Mouse (Mus musculus): Measurements from ENCODE around the gene Sept12.

Gene Sept12

DNA sequence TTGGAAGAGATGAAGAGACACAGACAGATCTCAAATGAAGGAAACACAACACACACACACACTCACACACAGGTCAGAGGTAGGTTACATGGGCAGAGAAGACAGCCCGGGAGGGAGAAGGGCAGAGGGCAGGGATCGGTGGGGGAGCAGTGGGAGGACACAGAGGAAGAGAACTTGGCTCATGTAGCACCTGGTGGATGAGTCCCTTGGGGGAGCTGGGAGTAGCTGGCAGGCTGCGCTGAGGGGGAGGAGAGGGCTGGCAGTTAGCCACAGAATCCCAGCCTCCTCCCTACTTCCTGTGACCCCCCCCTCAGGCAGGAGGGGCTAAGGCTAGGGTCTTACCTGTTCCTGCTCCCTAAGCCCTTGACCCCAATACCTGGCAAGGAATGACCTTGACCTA is at the start of gene Sept12:
Gene Sept12, minus strand, starts transcription at position 300 of the 400 bp plus-strand sequence.
- no peak for DNase-seq (ENCODE audit: low spot score)

- DNase-seq (ENCODE audit: low spot score): no peak
These were observed 47.7 kb upstream of the Sept12 start for GRCm38 (mm10) chr16:5045322-5045721.

- DNase-seq (ENCODE audit: low spot score): no peak
These were observed 39.1 kb upstream of the Sept12 start for GRCm38 (mm10) chr16:5036649-5037234.

GRCm38 (mm10) chr16:5035591-5035990 is 37.9 kb upstream of the Sept12 start:
- no peak for DNase-seq (ENCODE audit: low spot score)

DNA sequence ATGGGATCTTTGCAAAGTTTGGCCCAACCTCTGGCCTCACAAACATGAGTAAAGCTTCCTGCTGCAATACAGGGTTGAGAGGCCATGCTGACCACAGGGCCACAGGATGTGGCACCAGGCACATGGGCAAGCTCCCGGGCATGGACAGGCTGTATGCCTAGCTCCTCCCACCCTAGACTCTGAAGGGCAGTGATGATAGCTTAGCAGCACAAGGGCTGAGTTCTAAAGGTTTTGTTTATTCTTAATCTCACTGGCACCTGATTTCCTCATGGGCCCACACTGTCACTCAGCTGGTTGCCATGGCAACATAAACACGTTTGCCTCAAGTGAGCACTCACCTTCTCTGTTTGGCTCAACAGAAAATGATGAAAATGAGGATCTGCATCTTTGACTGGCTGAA is 32.2 kb upstream of the Sept12 start:
- DNase-seq (ENCODE audit: low spot score): no peak

DNA sequence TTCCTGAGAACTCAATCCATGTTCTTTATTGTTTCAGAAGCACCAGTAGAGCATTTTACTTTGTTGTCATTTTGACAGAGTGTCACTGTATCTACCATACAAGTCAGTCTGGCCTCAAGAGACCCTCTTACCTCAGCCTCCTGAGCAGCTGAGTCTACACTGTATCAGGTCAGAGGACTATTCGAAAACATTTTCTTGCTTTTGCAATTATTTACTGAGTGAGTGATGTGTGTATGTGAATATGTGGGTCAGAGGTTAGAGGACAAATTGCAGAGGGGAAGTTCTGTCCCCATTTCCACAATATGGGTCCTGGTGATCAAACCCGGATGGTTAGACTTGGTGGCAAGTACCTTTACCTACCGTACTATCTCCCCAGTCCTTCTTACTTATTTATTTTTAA is 26.4 kb upstream of the Sept12 start:
- no peak for DNase-seq (ENCODE audit: low spot score)

GRCm38 (mm10) chr16:5014578-5014977 is 16.9 kb upstream of the Sept12 start:
- no peak for DNase-seq (ENCODE audit: low spot score)

DNA sequence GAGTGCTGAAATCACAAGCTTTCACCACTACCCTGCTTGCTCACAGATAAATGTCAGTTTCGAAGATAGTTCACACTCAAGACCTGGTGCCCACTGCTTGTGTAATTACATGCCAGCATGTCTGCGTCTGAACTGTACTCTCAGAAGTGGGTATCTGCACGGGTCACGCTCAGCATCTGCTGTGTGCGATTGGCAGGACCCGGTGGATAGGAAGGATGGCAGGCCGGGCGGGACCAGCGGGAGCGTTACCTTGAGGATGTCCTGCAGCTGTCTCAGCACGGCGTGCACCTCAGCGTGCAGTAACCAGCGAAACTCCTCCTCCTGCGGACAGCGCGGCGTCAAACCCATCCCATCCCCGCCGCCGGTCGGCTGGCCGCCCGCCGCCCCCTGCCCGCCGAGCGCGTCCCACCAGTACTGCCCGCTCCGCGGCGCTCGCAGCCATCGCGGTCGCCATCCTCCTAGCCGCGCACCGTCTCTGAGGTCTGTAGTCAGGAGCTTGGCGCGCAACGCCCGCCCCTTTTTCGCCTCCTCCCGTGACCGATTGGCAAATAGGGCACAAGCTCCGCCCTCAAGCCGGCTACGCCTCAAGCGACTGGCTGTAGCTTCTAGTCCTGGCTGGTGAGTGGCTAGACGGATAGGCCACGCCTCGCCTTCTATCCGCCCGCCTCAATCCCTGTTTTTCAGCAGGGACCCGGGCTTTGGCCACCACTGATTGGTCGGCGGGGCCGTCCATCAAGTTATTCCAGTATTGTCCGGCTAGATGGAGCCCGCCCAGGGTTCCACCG is 15.6 kb upstream of the Sept12 start, which contains the start of gene Rogdi:
Gene Rogdi, minus strand, starts transcription at position 500 of the 785 bp plus-strand sequence.
- peak; percentile 99 for DNase-seq (ENCODE audit: low spot score)

- DNase-seq (ENCODE audit: low spot score): peak; percentile 39
These were observed 14.7 kb upstream of the Sept12 start for GRCm38 (mm10) chr16:5012036-5013005.

DNA sequence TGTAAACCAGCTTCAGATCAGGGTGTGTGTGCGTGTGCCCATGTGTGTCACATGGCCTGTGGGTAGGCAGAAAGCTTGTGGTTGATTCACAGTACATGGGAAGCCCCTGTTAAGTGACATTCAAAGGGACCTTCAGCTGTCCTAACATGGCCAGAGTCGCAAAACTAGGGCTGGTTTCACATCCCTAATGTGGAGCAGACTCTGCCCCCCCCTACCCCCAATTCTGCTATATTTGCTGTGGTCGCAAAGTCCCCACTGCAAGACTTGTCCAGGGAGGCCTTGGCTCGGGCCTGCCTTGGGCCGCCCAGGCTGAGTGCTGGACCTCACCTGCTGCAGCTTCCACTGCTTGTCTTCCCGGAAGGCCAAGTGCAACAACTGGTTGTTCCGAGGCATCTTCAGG is 13.6 kb upstream of the Sept12 start:
- no peak for DNase-seq (ENCODE audit: low spot score)

GRCm38 (mm10) chr16:5010371-5010935 is 12.8 kb upstream of the Sept12 start:
- no peak for DNase-seq (ENCODE audit: low spot score)

GRCm38 (mm10) chr16:5008076-5008475 is 10.4 kb upstream of the Sept12 start:
- DNase-seq (ENCODE audit: low spot score): no peak

GRCm38 (mm10) chr16:5007492-5007891 is 9.8 kb upstream of the Sept12 start:
- no peak for DNase-seq (ENCODE audit: low spot score)

- DNase-seq (ENCODE audit: low spot score): no peak
These were observed 9.4 kb upstream of the Sept12 start, which contains the start of gene Smim22 for GRCm38 (mm10) chr16:5007067-5007466. TSS of gene Smim22 (plus strand) at chr16:5007288.

DNA sequence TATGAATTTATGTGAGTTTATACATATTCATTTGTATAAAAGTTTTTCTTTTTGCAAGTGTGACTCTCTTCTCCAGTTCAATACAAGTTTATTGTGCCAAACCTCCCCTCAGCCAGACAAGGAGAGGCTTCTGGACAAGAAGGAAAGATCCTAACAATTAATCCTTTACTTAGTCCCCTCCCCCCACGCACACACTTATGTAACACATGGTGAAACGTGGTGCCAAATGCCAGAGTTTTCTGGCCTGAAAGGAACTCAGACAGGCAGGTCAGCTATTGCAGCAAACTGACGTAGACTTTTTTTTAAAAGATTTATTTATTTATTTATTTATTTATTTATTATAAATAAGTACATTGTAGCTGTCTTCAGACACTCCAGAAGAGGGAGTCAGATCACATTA is 3.0 kb upstream of the Sept12 start:
- no peak for DNase-seq (ENCODE audit: low spot score)

GRCm38 (mm10) chr16:4998984-4999383 is 1.3 kb upstream of the Sept12 start:
- DNase-seq (ENCODE audit: low spot score): no peak

DNA sequence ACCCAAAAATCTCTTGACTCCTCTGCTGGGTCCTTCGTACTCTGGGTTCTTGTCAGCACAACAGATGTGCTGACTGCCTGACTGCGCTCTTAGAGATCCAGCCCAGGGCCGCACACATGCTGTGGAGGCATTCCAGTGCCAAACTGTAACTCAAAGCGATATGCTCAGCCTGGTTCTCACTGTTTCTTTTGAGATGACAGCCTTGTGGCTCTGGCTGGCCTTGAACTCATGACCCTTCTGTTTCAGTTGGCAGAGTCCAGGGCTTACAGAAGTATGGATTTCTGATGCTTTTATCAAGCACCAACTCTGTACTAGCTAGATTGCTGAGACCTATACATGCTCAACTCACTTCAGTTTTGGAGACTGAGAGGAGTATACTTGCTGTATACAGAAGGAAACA is 4.4 kb downstream of the Sept12 start:
- no peak for DNase-seq (ENCODE audit: low spot score)

DNA sequence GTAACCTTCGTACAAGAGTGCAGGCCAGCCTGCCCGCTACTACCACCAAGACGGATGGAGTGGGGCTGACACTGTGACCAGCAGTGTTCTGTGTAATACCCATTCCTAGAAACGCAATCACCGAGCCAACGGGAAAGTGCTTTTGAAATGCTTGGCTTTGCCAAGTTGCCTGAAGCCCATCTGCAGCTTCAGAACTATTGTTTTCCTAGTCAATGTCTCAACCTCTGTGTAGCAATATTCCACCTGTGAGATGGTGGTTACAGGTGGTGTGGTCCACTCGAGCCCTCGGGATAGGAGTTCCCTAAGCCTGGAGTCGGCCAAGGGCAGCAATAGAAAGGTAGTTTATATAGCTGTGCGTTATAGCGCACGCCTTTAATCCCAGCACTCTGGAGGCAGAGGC is 12.9 kb downstream of the Sept12 start:
- no peak for DNase-seq (ENCODE audit: low spot score)

- DNase-seq (ENCODE audit: low spot score): peak; percentile 47
These were observed 17.8 kb downstream of the Sept12 start for GRCm38 (mm10) chr16:4979755-4980380.

DNA sequence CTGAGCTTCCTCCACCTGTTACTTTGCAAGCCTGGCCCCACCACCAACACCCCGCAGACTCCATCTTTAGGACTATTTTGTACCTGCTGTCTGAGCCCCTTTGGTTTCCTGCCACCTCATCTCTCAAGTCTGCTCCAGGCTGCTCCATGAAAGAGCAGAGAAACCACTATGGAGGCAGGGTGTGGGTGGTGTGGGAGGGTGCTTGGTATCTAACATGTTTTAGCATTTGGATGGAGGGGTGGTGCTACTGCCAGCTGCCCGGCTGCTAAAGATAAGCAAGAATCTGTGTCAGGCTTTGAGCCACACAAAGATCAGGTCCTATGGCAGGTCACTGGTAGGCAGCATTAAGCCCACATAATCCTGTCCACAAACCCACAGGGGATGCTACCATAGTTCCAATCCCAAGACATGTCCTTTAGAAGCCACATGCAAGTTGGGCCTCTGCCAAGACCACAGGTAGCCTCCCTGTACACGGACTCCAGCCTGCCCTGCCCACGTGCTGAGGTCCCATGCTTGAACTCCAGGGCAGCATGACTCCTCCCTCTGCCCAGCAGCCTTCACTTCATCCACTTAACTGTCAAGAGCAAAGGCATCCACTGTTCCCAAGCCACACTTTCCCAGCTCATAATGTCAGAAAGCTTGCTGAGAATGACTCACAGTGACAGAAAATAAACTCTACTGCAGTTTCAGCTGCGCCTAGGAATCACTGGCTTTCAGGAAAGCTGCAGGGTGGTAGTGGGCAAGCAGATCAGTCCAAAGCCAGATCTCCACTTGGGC is 19.2 kb downstream of the Sept12 start:
- peak; percentile 37 for DNase-seq (ENCODE audit: low spot score)

DNA sequence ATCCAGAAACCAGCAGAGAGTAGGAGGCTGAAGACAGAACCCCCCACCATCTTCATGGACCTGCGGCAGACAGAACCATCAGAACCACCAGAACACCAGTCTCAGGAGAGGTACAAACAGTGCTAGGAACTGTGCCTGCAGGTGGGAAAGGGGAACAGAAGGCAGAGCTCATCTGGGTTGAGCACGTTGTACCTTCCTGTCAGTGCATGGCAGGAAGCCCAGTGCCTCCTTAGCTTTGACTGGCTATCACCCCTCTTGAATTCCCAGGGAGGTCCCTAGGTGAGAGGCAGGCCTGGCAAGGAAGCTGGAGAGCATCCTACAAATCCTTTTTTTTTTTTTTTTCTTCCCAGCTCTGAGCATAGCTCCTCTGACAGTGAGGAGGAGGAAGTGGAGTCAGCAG is 21.5 kb downstream of the Sept12 start:
- peak; percentile 27 for DNase-seq (ENCODE audit: low spot score)

All from layer of hippocampus, adult 11-12 months (tissue).